Mouse (Mus musculus): ENCODE data around the gene Ppfia2. TPM values are rescaled to one million over a fixed set of nuclear protein-coding genes. Genes with fewer than 3 reads are reported as not detected.

Ppfia2 gene
- 0.50 and 0.60 TPM in 2 replicates for polyA plus RNA-seq (2015; fragmentation: Nextera tagmentation; extraction: Ambion mirVana)

DNA sequence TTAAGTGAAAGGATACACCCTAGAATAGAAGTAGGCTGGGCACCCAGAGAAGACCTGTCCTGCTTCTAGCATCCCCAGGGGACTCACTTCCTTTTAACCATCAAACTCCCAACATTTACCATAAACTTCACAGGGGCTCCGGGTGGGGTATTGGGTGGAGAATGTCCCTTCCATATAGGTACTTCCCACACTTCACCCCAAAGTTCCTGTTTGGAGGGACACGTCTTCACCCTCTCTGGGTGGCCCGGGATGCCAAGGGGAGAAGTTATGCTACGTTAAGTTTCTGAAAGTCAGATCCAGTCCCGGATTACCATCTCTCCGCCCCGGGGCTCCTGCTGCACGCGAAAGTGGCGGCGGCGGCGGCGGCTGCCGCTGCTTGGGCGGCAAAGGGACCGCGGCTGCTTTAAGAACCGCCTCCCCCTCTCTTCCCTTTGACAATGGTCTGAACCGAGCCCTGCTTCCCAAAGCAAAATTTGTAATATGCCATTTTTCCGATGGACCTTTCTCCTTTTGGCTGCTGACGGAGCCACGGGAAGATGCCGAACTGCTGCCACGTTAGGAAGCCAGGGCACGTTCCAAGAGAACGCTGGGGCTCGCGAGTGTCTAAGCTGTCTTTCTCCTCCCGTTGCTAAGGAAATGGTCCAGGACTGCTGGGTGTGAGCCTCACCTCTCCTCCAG is at the start of gene Ppfia2:
Gene Ppfia2, plus strand, starts transcription at position 485 of the 678 bp plus-strand sequence.

